Mouse (Mus musculus): Measurements from ENCODE around the gene Pim3. TPM values are rescaled to one million over a fixed set of nuclear protein-coding genes. Genes with fewer than 3 reads are reported as not detected.

The Pim3 gene
- polyA plus RNA-seq, 1 experiment from 2014 or later = 34.5 TPM

DNA sequence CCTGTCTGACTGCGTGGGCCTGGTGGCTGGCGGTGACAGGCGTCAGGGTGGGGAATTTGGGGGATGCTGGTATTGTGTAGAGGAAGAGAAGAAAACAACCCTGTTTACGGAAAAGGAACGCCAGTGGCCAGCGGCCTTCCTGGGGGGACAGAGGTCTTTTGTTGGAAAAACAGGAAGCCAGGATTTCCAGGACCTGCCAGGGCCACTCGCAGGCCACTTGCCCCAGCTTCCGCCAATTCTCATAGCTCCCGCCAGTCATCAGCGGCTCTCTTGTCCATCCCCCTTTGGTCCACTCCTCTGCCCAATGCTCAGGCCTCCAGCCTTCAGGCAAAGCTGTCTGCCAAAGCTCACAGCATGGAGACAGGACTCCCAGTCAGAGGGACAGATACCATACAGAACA, 21.9 kb upstream of the Pim3 start:
- no peak overlapping the region for H3K9ac ChIP-seq (replicated peaks; ENCODE audit: low read length)
- WGBS = 28% methylated on average over 10 of the region's 10 CpGs
- DNase-seq (ENCODE audit: low spot score) = no peak
- no peak overlapping the region for H3K4me3 ChIP-seq (ENCODE audit: low read depth, low read length)
- ATAC-seq (replicated peaks; ENCODE audit: insufficient number of reproducible peaks, low FRiP score, low TSS enrichment, low read depth) = no peak
- no peaks in the 10 kb centered on the region for H3K36me3 ChIP-seq (replicated peaks; ENCODE audit: control insufficient read depth, insufficient read depth, low read depth, low read length)
- no peaks in the 10 kb centered on the region for H3K27me3 ChIP-seq (ENCODE audit: control insufficient read depth, insufficient read depth, low read length)
- peaks cover 9% of the 10 kb centered on the region; the same call in 1 of the 2 replicates for H3K4me1 ChIP-seq (ENCODE audit: control insufficient read depth, insufficient read depth, low read length)
- H3K4me2 ChIP-seq (ENCODE audit: low read depth, low read length) = no peak overlapping the region
- H3K27ac ChIP-seq (replicated peaks; ENCODE audit: low read depth, low read length) = no peak overlapping the region
- H3K9me3 ChIP-seq (replicated peaks; ENCODE audit: control insufficient read depth, low read length) = no peaks in the 10 kb centered on the region

DNA sequence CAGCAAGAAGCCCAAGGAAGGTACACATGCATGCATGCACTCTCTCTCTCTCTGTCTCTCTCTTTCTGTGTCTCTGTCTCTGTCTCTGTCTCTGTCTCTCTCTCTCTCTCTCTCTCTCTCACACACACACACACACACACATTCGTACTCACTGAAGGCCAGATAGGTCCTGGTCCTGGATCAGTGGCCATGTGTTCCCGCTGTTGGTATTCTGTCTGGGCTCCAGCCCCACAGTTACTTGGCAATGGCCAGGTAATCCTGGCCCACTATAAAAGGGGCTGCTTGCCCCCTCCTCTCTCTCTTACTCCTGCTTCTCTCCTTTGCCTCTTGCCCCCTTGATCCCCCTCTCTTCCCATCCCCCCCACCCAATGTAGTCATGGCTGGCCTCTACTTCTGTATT, 20.8 kb upstream of the Pim3 start:
- WGBS = 86% methylated on average over 2 of the region's 2 CpGs
- Histone ChIP-seq H3K27me3 (ENCODE audit: control insufficient read depth, insufficient read depth, low read length) (no peaks in the 10 kb centered on the region), H3K4me2 (ENCODE audit: low read depth, low read length) (no peak overlapping the region), H3K9ac (replicated peaks; ENCODE audit: low read length) (no peak overlapping the region), H3K9me3 (replicated peaks; ENCODE audit: control insufficient read depth, low read length) (no peaks in the 10 kb centered on the region), H3K27ac (replicated peaks; ENCODE audit: low read depth, low read length) (no peak overlapping the region), H3K4me3 (ENCODE audit: low read depth, low read length) (no peak overlapping the region), H3K36me3 (replicated peaks; ENCODE audit: control insufficient read depth, insufficient read depth, low read depth, low read length) (no peaks in the 10 kb centered on the region), H3K4me1 (ENCODE audit: control insufficient read depth, insufficient read depth, low read length) (peaks cover 9% of the 10 kb centered on the region; the same call in 1 of the 2 replicates)
- ATAC-seq (replicated peaks; ENCODE audit: insufficient number of reproducible peaks, low FRiP score, low TSS enrichment, low read depth) (no peak), DNase-seq (ENCODE audit: low spot score) (no peak)

DNA sequence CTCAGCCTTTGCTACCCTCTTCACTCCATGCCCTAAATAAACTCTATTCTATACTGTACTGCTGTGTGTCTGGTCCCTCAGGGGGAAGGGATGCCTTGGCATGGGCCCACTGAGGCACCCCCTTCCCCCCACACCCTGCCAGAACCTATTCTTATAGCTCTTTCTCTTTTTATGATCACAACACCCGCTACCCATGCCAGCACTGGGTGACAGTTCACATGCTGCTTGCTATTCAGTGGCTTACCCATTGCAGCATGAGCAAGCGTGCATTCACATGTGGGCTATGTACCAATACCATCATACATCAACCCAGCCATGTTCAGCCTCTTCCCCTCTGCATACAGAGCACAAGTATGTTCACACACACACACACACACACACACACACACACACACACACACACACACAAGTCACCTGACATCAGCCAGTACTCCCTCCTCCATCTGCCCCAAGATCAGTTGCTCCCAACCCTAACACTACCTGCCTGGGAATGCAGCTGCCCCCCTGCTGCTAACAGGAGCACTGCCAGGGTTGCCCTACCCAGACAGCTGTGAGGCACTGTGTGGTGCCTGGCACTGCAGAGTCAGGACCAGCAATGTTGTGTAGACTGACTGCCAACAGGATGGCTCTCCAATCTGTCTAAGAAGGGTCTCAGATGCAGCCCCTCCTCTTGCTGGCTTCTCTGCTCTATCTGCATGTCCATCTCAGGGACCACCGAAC, 20.2 kb upstream of the Pim3 start:
- 91% methylated on average over 3 of the region's 3 CpGs for WGBS
- H3K9me3 ChIP-seq (replicated peaks; ENCODE audit: control insufficient read depth, low read length) = no peaks in the 10 kb centered on the region
- no peak overlapping the region for H3K4me2 ChIP-seq (ENCODE audit: low read depth, low read length)
- DNase-seq (ENCODE audit: low spot score) (no peak), ATAC-seq (replicated peaks; ENCODE audit: insufficient number of reproducible peaks, low FRiP score, low TSS enrichment, low read depth) (no peak)
- H3K4me1 ChIP-seq (ENCODE audit: control insufficient read depth, insufficient read depth, low read length) = peaks cover 9% of the 10 kb centered on the region; the same call in 1 of the 2 replicates
- no peak overlapping the region for H3K4me3 ChIP-seq (ENCODE audit: low read depth, low read length)
- no peak overlapping the region for H3K27ac ChIP-seq (replicated peaks; ENCODE audit: low read depth, low read length)
- H3K27me3 ChIP-seq (ENCODE audit: control insufficient read depth, insufficient read depth, low read length) = no peaks in the 10 kb centered on the region
- H3K9ac ChIP-seq (replicated peaks; ENCODE audit: low read length) = no peak overlapping the region
- no peaks in the 10 kb centered on the region for H3K36me3 ChIP-seq (replicated peaks; ENCODE audit: control insufficient read depth, insufficient read depth, low read depth, low read length)

DNA sequence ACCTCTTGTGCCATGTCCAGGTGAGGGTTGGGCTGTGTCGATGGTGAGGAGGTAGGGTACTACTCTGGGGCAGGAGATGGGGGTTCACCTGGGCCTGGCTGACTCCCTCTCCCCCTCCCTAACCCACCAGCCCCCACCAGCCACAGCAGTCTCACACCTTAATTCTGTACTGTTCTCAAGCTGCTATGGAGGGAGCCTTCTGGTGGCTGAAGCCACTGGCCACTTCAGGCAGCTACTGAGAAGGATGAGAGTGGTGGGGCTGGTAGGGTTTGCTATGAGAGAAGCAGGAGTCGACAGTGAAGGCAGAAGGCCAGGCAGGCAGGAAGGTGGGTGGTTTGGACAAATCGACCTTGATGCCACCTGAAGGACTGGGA, 19.7 kb upstream of the Pim3 start:
- Histone ChIP-seq H3K4me3 (ENCODE audit: low read depth, low read length) (no peak overlapping the region), H3K36me3 (replicated peaks; ENCODE audit: control insufficient read depth, insufficient read depth, low read depth, low read length) (no peaks in the 10 kb centered on the region), H3K4me1 (ENCODE audit: control insufficient read depth, insufficient read depth, low read length) (peaks cover 9% of the 10 kb centered on the region; the same call in 1 of the 2 replicates), H3K4me2 (ENCODE audit: low read depth, low read length) (no peak overlapping the region), H3K9ac (replicated peaks; ENCODE audit: low read length) (no peak overlapping the region), H3K9me3 (replicated peaks; ENCODE audit: control insufficient read depth, low read length) (no peaks in the 10 kb centered on the region), H3K27ac (replicated peaks; ENCODE audit: low read depth, low read length) (no peak overlapping the region), H3K27me3 (ENCODE audit: control insufficient read depth, insufficient read depth, low read length) (no peaks in the 10 kb centered on the region)
- DNase-seq (ENCODE audit: low spot score) = no peak
- no peak for ATAC-seq (replicated peaks; ENCODE audit: insufficient number of reproducible peaks, low FRiP score, low TSS enrichment, low read depth)
- WGBS = 83% methylated on average over 3 of the region's 3 CpGs

DNA sequence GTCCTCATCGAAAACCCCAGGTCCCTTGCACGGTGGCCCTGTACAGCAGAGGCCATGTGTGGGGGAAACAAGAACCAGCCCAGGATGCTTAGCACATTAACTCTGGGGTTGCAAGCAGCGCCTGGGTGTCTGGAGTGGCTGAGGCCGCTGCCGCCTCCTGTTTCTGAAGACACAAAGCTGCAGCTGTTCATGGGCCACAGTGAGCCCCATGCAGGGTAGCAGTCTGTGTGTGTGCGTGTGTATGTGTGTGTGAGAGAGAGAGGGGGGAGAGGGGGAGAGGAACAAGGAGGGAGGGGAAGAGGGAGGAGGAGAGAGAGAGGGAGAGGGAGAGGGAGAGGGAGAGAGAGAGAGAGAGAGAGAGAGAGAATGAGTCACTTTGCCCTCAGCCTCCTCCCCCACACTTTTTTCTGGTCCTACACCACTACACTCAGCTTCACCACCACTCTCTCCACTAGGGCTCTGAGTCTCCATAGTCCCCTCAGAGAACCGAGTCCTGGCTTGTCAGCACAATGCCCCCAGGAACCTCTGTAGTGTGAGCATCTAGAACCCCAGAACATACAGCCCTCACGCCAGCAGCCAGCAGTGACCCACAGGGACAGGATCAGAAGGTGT, 18.4 kb upstream of the Pim3 start:
- DNase-seq (ENCODE audit: low spot score) (peak; percentile 40), ATAC-seq (replicated peaks; ENCODE audit: insufficient number of reproducible peaks, low FRiP score, low TSS enrichment, low read depth) (0 out of 2 replicates have a peak, but pooled peaks have one; percentile 45)
- 36% methylated on average over 8 of the region's 8 CpGs for WGBS
- peaks cover 9% of the 10 kb centered on the region; the same call in 1 of the 2 replicates for H3K4me1 ChIP-seq (ENCODE audit: control insufficient read depth, insufficient read depth, low read length)
- H3K4me3 ChIP-seq (ENCODE audit: low read depth, low read length) = no peak overlapping the region
- H3K27ac ChIP-seq (replicated peaks; ENCODE audit: low read depth, low read length) = no peak overlapping the region
- H3K4me2 ChIP-seq (ENCODE audit: low read depth, low read length) = no peak overlapping the region
- no peaks in the 10 kb centered on the region for H3K9me3 ChIP-seq (replicated peaks; ENCODE audit: control insufficient read depth, low read length)
- H3K27me3 ChIP-seq (ENCODE audit: control insufficient read depth, insufficient read depth, low read length) = no peaks in the 10 kb centered on the region
- peak overlapping the region; percentile 18; the same call in 1 of the 2 replicates for H3K9ac ChIP-seq (replicated peaks; ENCODE audit: low read length)
- H3K36me3 ChIP-seq (replicated peaks; ENCODE audit: control insufficient read depth, insufficient read depth, low read depth, low read length) = no peaks in the 10 kb centered on the region

DNA sequence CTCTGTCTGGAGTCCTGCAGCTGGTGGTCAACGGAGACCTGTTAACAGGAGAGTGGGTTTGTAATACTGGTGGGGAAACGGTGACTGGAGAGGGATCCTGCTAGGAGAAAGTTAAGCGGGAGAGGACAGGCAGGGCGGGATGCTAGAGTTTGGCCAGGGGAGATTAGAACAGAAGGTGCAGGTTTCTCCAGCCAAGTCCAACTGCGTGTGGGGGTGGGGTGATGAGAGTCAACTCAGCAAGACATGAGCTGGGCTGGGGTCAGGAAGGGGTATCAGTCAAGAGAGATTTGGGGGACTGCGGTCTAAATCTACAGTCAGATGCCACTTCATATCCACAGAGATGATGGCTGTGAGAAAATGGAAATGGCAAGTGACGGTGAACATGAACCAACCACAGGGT, 17.0 kb upstream of the Pim3 start:
- no peaks in the 10 kb centered on the region for H3K27me3 ChIP-seq (ENCODE audit: control insufficient read depth, insufficient read depth, low read length)
- no peak for ATAC-seq (replicated peaks; ENCODE audit: insufficient number of reproducible peaks, low FRiP score, low TSS enrichment, low read depth)
- WGBS = 88% methylated on average over 7 of the region's 7 CpGs

DNA sequence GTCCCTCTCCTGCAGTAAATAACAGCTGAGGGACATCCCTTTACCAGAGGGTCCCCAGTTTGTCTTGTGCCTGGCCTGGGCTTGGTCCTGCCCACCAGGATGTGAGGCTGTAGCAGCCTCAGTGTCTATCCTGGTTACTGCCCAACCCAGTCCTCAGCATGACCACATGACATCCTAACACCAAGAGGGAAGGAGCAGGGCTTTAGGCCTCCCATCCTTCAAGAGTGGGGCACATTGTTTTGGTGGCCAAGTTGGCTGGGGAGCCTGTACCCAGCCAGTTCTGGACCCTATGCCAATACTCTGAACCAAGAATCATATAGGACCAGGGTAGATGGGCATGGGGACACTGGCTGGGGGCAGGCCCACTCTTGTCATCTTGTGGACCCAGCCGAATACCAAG, 13.3 kb upstream of the Pim3 start:
- Histone ChIP-seq H3K27ac (replicated peaks; ENCODE audit: low read depth, low read length) (no peak overlapping the region), H3K9ac (replicated peaks; ENCODE audit: low read length) (no peak overlapping the region), H3K36me3 (replicated peaks; ENCODE audit: control insufficient read depth, insufficient read depth, low read depth, low read length) (no peaks in the 10 kb centered on the region), H3K27me3 (ENCODE audit: control insufficient read depth, insufficient read depth, low read length) (no peaks in the 10 kb centered on the region), H3K4me2 (ENCODE audit: low read depth, low read length) (no peak overlapping the region), H3K4me1 (ENCODE audit: control insufficient read depth, insufficient read depth, low read length) (no peaks in the 10 kb centered on the region), H3K4me3 (ENCODE audit: low read depth, low read length) (no peak overlapping the region), H3K9me3 (replicated peaks; ENCODE audit: control insufficient read depth, low read length) (no peaks in the 10 kb centered on the region)
- DNase-seq (ENCODE audit: low spot score) (no peak), ATAC-seq (replicated peaks; ENCODE audit: insufficient number of reproducible peaks, low FRiP score, low TSS enrichment, low read depth) (no peak)
- WGBS = 86% methylated on average over 1 of the region's 1 CpGs

More for the DNA sequence above, 17.0 kb upstream of the Pim3 start:
- Histone ChIP-seq H3K27ac (replicated peaks; ENCODE audit: low read depth, low read length) (no peak overlapping the region), H3K36me3 (replicated peaks; ENCODE audit: control insufficient read depth, insufficient read depth, low read depth, low read length) (no peaks in the 10 kb centered on the region), H3K4me3 (ENCODE audit: low read depth, low read length) (no peak overlapping the region), H3K9ac (replicated peaks; ENCODE audit: low read length) (no peak overlapping the region), H3K4me1 (ENCODE audit: control insufficient read depth, insufficient read depth, low read length) (0 out of 2 replicates have a peak, but pooled peaks cover 2% of the 10 kb centered on the region), H3K4me2 (ENCODE audit: low read depth, low read length) (no peak overlapping the region), H3K9me3 (replicated peaks; ENCODE audit: control insufficient read depth, low read length) (no peaks in the 10 kb centered on the region)
- no peak for DNase-seq (ENCODE audit: low spot score)

DNA sequence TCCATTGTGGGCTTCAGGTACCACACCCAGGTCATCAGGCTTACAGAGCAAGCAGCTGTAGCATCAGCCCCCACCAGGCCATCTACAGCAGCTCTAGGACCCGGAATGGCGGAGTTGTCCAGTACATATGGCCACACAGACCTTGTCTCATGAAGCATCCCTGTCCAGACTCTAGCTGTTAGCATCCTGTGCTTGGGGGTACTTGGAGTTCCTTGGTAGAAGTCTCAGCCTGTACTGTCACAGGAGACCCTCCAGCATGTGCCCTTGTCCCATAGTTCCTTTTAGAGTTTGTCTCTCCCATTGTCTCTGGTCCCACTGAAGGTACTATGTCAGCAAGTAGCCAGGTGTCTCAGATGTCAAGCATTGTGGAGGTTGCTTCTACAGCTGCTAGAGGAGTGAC, 12.4 kb upstream of the Pim3 start:
- Histone ChIP-seq H3K36me3 (replicated peaks; ENCODE audit: control insufficient read depth, insufficient read depth, low read depth, low read length) (no peaks in the 10 kb centered on the region), H3K27me3 (ENCODE audit: control insufficient read depth, insufficient read depth, low read length) (no peaks in the 10 kb centered on the region), H3K4me1 (ENCODE audit: control insufficient read depth, insufficient read depth, low read length) (no peaks in the 10 kb centered on the region), H3K9ac (replicated peaks; ENCODE audit: low read length) (no peak overlapping the region), H3K27ac (replicated peaks; ENCODE audit: low read depth, low read length) (no peak overlapping the region), H3K4me2 (ENCODE audit: low read depth, low read length) (no peak overlapping the region), H3K9me3 (replicated peaks; ENCODE audit: control insufficient read depth, low read length) (no peaks in the 10 kb centered on the region), H3K4me3 (ENCODE audit: low read depth, low read length) (no peak overlapping the region)
- 89% methylated on average over 2 of the region's 2 CpGs for WGBS
- ATAC-seq (replicated peaks; ENCODE audit: insufficient number of reproducible peaks, low FRiP score, low TSS enrichment, low read depth) = no peak
- DNase-seq (ENCODE audit: low spot score) = no peak

Measured in embryonic facial prominence, embryonic 11.5 days (tissue).